Comparison of ENCODE assay signal across 8 mouse cellular contexts in the genomic region with DNA sequence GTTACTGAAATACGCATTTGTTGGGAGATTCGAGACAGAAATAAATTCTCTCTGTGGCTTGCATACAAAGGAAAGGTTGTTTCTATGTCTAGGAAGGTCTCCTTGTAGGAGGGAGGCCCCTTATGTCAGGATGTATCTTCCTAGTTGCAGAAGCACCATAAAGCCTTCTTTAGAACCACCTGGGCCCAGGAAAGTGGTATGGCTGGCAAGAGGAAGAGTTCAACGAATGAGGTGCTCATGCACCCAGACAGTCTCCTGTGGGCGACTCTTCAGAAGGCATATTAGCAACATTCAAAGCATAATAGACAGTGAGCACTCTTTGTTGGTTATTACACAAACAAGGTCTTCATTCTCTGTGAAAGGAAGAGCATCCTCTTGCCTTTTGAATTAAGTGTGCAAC. TPM values are rescaled to one million over a fixed set of nuclear protein-coding genes. Genes with fewer than 3 reads are reported as not detected.
A peak's percentile ranks its signal among the peaks of the same experiment; 100 is the strongest.
DNase-seq lines count a peak whose midpoint lies in the region; ATAC-seq and TF ChIP-seq lines count a peak whose summit lies in the region.

No protein-coding gene starts in this region.

- peaks cover 59% of the 10 kb centered on the region for H3K27me3 ChIP-seq in heart, embryonic 13.5 days (replicated peaks)
- peaks cover 28% of the 10 kb centered on the region for H3K27me3 ChIP-seq in forebrain, embryonic 12.5 days
- peaks cover 5% of the 10 kb centered on the region; the same call in 1 of the 2 replicates for H3K27me3 ChIP-seq in midbrain, embryonic 11.5 days (ENCODE audit: control insufficient read depth, insufficient read depth, low read length)
- H3K27me3 ChIP-seq in intestine, postnatal 0 days (replicated peaks; ENCODE audit: control insufficient read depth, insufficient read depth, low read length) = peaks cover 15% of the 10 kb centered on the region; the same call in 1 of the 2 replicates

- no peak for ATAC-seq in heart, embryonic 13.5 days (ENCODE audit: extremely low read depth, insufficient number of reproducible peaks, low FRiP score, low TSS enrichment)
- no peak for ATAC-seq in forebrain, embryonic 12.5 days (ENCODE audit: low FRiP score)
- no peak for ATAC-seq in midbrain, embryonic 11.5 days (ENCODE audit: low FRiP score)
- ATAC-seq in intestine, postnatal 0 days = no peak

- no peaks in the 10 kb centered on the region for H3K9me3 ChIP-seq in heart, embryonic 13.5 days
- H3K9me3 ChIP-seq in forebrain, embryonic 12.5 days = no peaks in the 10 kb centered on the region
- H3K9me3 ChIP-seq in midbrain, embryonic 11.5 days (ENCODE audit: control insufficient read depth, low read length) = no peaks in the 10 kb centered on the region
- H3K9me3 ChIP-seq in intestine, postnatal 0 days (ENCODE audit: control insufficient read depth) = no peaks in the 10 kb centered on the region

- H3K9ac ChIP-seq in heart, embryonic 13.5 days = no peak overlapping the region
- peak overlapping the region; percentile 60; the same call in 1 of the 2 replicates for H3K9ac ChIP-seq in forebrain, embryonic 12.5 days
- H3K9ac ChIP-seq in midbrain, embryonic 11.5 days (ENCODE audit: low read length) = no peak overlapping the region; the same call in 1 of the 2 replicates
- no peak overlapping the region for H3K9ac ChIP-seq in intestine, postnatal 0 days (ENCODE audit: low read depth, low read length)

- no peak overlapping the region for H3K27ac ChIP-seq in heart, embryonic 13.5 days (replicated peaks)
- H3K27ac ChIP-seq in forebrain, embryonic 12.5 days = no peak overlapping the region
- no peak overlapping the region for H3K27ac ChIP-seq in midbrain, embryonic 11.5 days (ENCODE audit: low read depth, low read length)
- H3K27ac ChIP-seq in intestine, postnatal 0 days (ENCODE audit: low read depth, low read length) = no peak overlapping the region

- H3K36me3 ChIP-seq in heart, embryonic 13.5 days = no peaks in the 10 kb centered on the region
- no peaks in the 10 kb centered on the region for H3K36me3 ChIP-seq in forebrain, embryonic 12.5 days (replicated peaks)
- H3K36me3 ChIP-seq in midbrain, embryonic 11.5 days (ENCODE audit: control insufficient read depth, insufficient read depth, low read length) = no peaks in the 10 kb centered on the region
- no peaks in the 10 kb centered on the region for H3K36me3 ChIP-seq in intestine, postnatal 0 days (ENCODE audit: control insufficient read depth, insufficient read depth)

- intact Hi-C loops in heart, postnatal 25 days (cut with DNase I) = no loop called here

- peak overlapping the region; percentile 83 for H3K4me2 ChIP-seq in heart, embryonic 13.5 days
- H3K4me2 ChIP-seq in forebrain, embryonic 12.5 days = peak overlapping the region; percentile 73
- H3K4me2 ChIP-seq in midbrain, embryonic 11.5 days = peak overlapping the region; percentile 71; the same call in 1 of the 2 replicates
- H3K4me2 ChIP-seq in intestine, postnatal 0 days (replicated peaks; ENCODE audit: low read depth) = no peak overlapping the region

- H3K4me1 ChIP-seq in heart, embryonic 13.5 days = peaks cover 13% of the 10 kb centered on the region
- peaks cover 17% of the 10 kb centered on the region for H3K4me1 ChIP-seq in forebrain, embryonic 12.5 days
- peaks cover 5% of the 10 kb centered on the region; the same call in 1 of the 2 replicates for H3K4me1 ChIP-seq in midbrain, embryonic 11.5 days (ENCODE audit: control insufficient read depth, insufficient read depth, low read length)
- no peaks in the 10 kb centered on the region for H3K4me1 ChIP-seq in intestine, postnatal 0 days (replicated peaks; ENCODE audit: control insufficient read depth, insufficient read depth, low read length)

- DNase-seq in heart, postnatal 25 days (ENCODE audit: low spot score) = no peak
- peak; percentile 31 for DNase-seq in A20 (ENCODE audit: low read depth, low spot score)
- no peak for DNase-seq in midbrain, embryonic 11.5 days (ENCODE audit: low spot score, missing footprints)
- no peak for DNase-seq in spleen, postnatal 10 days (ENCODE audit: low spot score in 2 of 2)
- DNase-seq in urinary bladder, adult 18-20 months (ENCODE audit: low spot score in 2 of 2) = no peak

- TF ChIP-seq CTCF in intestine, postnatal 0 days (IDR thresholded peaks at IDR 0.05; ENCODE audit: low read depth) = no peak

- peak overlapping the region; percentile 54 for H3K4me3 ChIP-seq in heart, embryonic 13.5 days
- peak overlapping the region; percentile 44 for H3K4me3 ChIP-seq in forebrain, embryonic 12.5 days (replicated peaks)
- H3K4me3 ChIP-seq in midbrain, embryonic 11.5 days (ENCODE audit: low read depth, low read length) = no peak overlapping the region
- H3K4me3 ChIP-seq in intestine, postnatal 0 days (ENCODE audit: low read depth, low read length) = no peak overlapping the region

- 29% methylated on average over 4 of the region's 4 CpGs for WGBS in heart, embryonic 13.5 days
- 38% methylated on average over 4 of the region's 4 CpGs for WGBS in forebrain, embryonic 12.5 days
- WGBS in midbrain, embryonic 11.5 days = 35% methylated on average over 4 of the region's 4 CpGs
- 30% methylated on average over 4 of the region's 4 CpGs for WGBS in intestine, postnatal 0 days

RNA-seq across cellular contexts. Expression of a gene that starts 1.0 kb away (rescaled TPM):
- polyA plus RNA-seq in heart, embryonic 13.5 days (2015; fragmentation: Nextera tagmentation; extraction: Ambion mirVana) = 0.04 and 0.23 TPM in 2 replicates
- under 1 TPM; 0.05 to 0.06 TPM for total RNA-seq in heart, postnatal 25 days (2021)
- 0.58 and 0.68 TPM in 2 replicates for polyA plus RNA-seq in forebrain, embryonic 12.5 days (2016; fragmentation: Nextera tagmentation; extraction: Ambion mirVana)
- polyA plus RNA-seq in midbrain, embryonic 11.5 days (2014; fragmentation: Nextera tagmentation; extraction: Ambion mirVana) = 0.20 and 0.80 TPM in 2 replicates
- polyA plus RNA-seq in intestine, postnatal 0 days (2015; fragmentation: Nextera tagmentation; extraction: Ambion mirVana) = 0.08 and 0.12 TPM in 2 replicates

Comparison
In these comparisons a context has a peak if more than half of its experiments do, and no peak if none do; other contexts are left out.
1. H3K4me3 ChIP-seq: peak in heart, embryonic 13.5 days (single experiment) and forebrain, embryonic 12.5 days (single experiment); none in midbrain, embryonic 11.5 days (single experiment) and intestine, postnatal 0 days (single experiment).